Mouse (Mus musculus) C2C12 (cell line): ENCODE measurements at regions not wholly inside any gene's neighbourhood (a gene's known extent, or its start where the extent isn't known, plus 50 kb on each side); places are given as distances from the start of the nearest gene placed in this dataset.

Source experiments
- CEBPB ChIP-seq: IDR thresholded peaks from one replicate; pipeline ENCODE4 v1.6.1; 2011; ENCODE audit warnings: low read depth, mild to moderate bottlenecking, control low read depth, moderate library complexity
- CTCF ChIP-seq: IDR thresholded peaks from one replicate; pipeline ENCODE4 v1.5.1; 2011; ENCODE audit not compliant: control insufficient read depth, insufficient read depth, insufficient read length
- MAX ChIP-seq: IDR thresholded peaks from one replicate; pipeline ENCODE4 v1.6.1; 2011; ENCODE audit warnings: mild to moderate bottlenecking, control low read depth
- MYOD1 ChIP-seq: IDR thresholded peaks from one replicate; pipeline ENCODE4 v1.6.1; 2011; ENCODE audit warnings: low read depth; ENCODE audit not compliant: control insufficient read depth, insufficient read length
- USF1 ChIP-seq: IDR thresholded peaks from one replicate; pipeline ENCODE4 v1.6.1; 2011; ENCODE audit warnings: low read depth, mild to moderate bottlenecking, control low read depth, moderate library complexity

- TF ChIP-seq USF1 (no peak), CEBPB (no peak), CTCF (no peak), MYOD1 (no peak), MAX (no peak)
Observed at GRCm38 (mm10) chr1:16779791-16780190, 686.7 kb upstream of the 4930444P10Rik start.
